Mouse (Mus musculus): ENCODE data around the gene Zc2hc1b. TPM values are rescaled to one million over a fixed set of nuclear protein-coding genes. Genes with fewer than 3 reads are reported as not detected.
"Not testable (repeated sequence)": the region's sequence is repeated elsewhere in the genome, so short reads cannot be mapped to it uniquely, and the experiment has no call there.

The Zc2hc1b gene
- polyA plus RNA-seq, 1 experiment from 2014 or later = not detected

GRCm38 (mm10) chr10:13200862-13201261, 23.0 kb upstream of the Zc2hc1b start:
- no peak for ATAC-seq (ENCODE audit: insufficient read depth)
- Histone ChIP-seq H3K4me3 (replicated peaks) (no peak overlapping the region), H3K27me3 (no peaks in the 10 kb centered on the region), H3K9ac (no peak overlapping the region), H3K4me2 (no peak overlapping the region), H3K36me3 (replicated peaks) (no peaks in the 10 kb centered on the region), H3K27ac (replicated peaks) (no peak overlapping the region), H3K4me1 (replicated peaks) (peaks cover 6% of the 10 kb centered on the region), H3K9me3 (replicated peaks) (no peaks in the 10 kb centered on the region)
- WGBS (ENCODE audit: insufficient replicate concordance) = 53% methylated on average over 3 of the region's 3 CpGs

GRCm38 (mm10) chr10:13199234-13199633, 21.4 kb upstream of the Zc2hc1b start:
- H3K4me3 ChIP-seq (replicated peaks) = no peak overlapping the region
- ATAC-seq (ENCODE audit: insufficient read depth) = no peak
- 30% methylated on average over 1 of the region's 1 CpGs for WGBS (ENCODE audit: insufficient replicate concordance)

GRCm38 (mm10) chr10:13196872-13197507, 19.2 kb upstream of the Zc2hc1b start:
- ATAC-seq (ENCODE audit: insufficient read depth) = no peak
- Histone ChIP-seq H3K4me2 (no peak overlapping the region), H3K4me3 (replicated peaks) (no peak overlapping the region), H3K9me3 (replicated peaks) (no peaks in the 10 kb centered on the region), H3K4me1 (replicated peaks) (peaks cover 16% of the 10 kb centered on the region), H3K27me3 (no peaks in the 10 kb centered on the region), H3K9ac (no peak overlapping the region), H3K27ac (replicated peaks) (no peak overlapping the region), H3K36me3 (replicated peaks) (no peaks in the 10 kb centered on the region)
- 62% methylated on average over 8 of the region's 8 CpGs for WGBS (ENCODE audit: insufficient replicate concordance)

More at GRCm38 (mm10) chr10:13199234-13199633, 21.4 kb upstream of the Zc2hc1b start:
- Histone ChIP-seq H3K4me1 (replicated peaks) (peaks cover 6% of the 10 kb centered on the region), H3K9ac (no peak overlapping the region), H3K27ac (replicated peaks) (no peak overlapping the region), H3K27me3 (no peaks in the 10 kb centered on the region), H3K4me2 (no peak overlapping the region), H3K9me3 (replicated peaks) (no peaks in the 10 kb centered on the region), H3K36me3 (replicated peaks) (no peaks in the 10 kb centered on the region)

GRCm38 (mm10) chr10:13193496-13193895, 15.7 kb upstream of the Zc2hc1b start:
- ATAC-seq (ENCODE audit: insufficient read depth); H3K27me3 ChIP-seq; H3K27ac ChIP-seq (replicated peaks); H3K9ac ChIP-seq; H3K9me3 ChIP-seq (replicated peaks): not testable (repeated sequence)
- 71% methylated on average over 7 of the region's 7 CpGs for WGBS (ENCODE audit: insufficient replicate concordance)
- Histone ChIP-seq H3K4me1 (replicated peaks) (peaks cover 11% of the 10 kb centered on the region), H3K36me3 (replicated peaks) (peaks cover 19% of the 10 kb centered on the region), H3K4me2 (peak overlapping the region; percentile 81), H3K4me3 (replicated peaks) (peak overlapping the region; percentile 84)

GRCm38 (mm10) chr10:13192731-13193351, 15.0 kb upstream of the Zc2hc1b start, which contains the start of gene Ltv1:
Gene Ltv1 (minus strand): TSS chr10:13193168.
- Histone ChIP-seq H3K4me3 (replicated peaks) (peak within 1 kb of the TSS; percentile 84), H3K9ac (peak within 1 kb of the TSS; percentile 66), H3K27me3 (no peaks in the 10 kb centered on the region), H3K36me3 (replicated peaks) (peaks cover 20% of the 10 kb centered on the region), H3K4me2 (peak within 1 kb of the TSS; percentile 81), H3K4me1 (replicated peaks) (peaks cover 11% of the 10 kb centered on the region), H3K27ac (replicated peaks) (peak within 1 kb of the TSS; percentile 86), H3K9me3 (replicated peaks) (no peaks in the 10 kb centered on the region)
- ATAC-seq (ENCODE audit: insufficient read depth) = peak; percentile 100
- WGBS (ENCODE audit: insufficient replicate concordance) = under 1% methylated on average over 43 of the region's 43 CpGs

- Histone ChIP-seq H3K4me3 (replicated peaks) (no peak overlapping the region), H3K9ac (no peak overlapping the region), H3K36me3 (replicated peaks) (peaks cover 48% of the 10 kb centered on the region), H3K9me3 (replicated peaks) (no peaks in the 10 kb centered on the region), H3K27ac (replicated peaks) (no peak overlapping the region), H3K4me1 (replicated peaks) (peaks cover 11% of the 10 kb centered on the region), H3K4me2 (no peak overlapping the region), H3K27me3 (no peaks in the 10 kb centered on the region)
- 75% methylated on average over 5 of the region's 5 CpGs for WGBS (ENCODE audit: insufficient replicate concordance)
- ATAC-seq (ENCODE audit: insufficient read depth) = no peak
Observed at GRCm38 (mm10) chr10:13189881-13190280, 12.1 kb upstream of the Zc2hc1b start.

GRCm38 (mm10) chr10:13186754-13187153, 8.9 kb upstream of the Zc2hc1b start:
- no peak overlapping the region for H3K9ac ChIP-seq
- H3K4me3 ChIP-seq (replicated peaks) = no peak overlapping the region
- H3K27ac ChIP-seq (replicated peaks) = no peak overlapping the region
- no peaks in the 10 kb centered on the region for H3K9me3 ChIP-seq (replicated peaks)
- H3K4me2 ChIP-seq = no peak overlapping the region
- no peaks in the 10 kb centered on the region for H3K27me3 ChIP-seq
- WGBS (ENCODE audit: insufficient replicate concordance) = 76% methylated on average over 3 of the region's 3 CpGs
- H3K4me1 ChIP-seq (replicated peaks) = no peaks in the 10 kb centered on the region
- no peak for ATAC-seq (ENCODE audit: insufficient read depth)
- H3K36me3 ChIP-seq (replicated peaks) = peaks cover 70% of the 10 kb centered on the region

GRCm38 (mm10) chr10:13184170-13184766, 6.4 kb upstream of the Zc2hc1b start:
- Histone ChIP-seq H3K4me2 (no peak overlapping the region), H3K4me3 (replicated peaks) (no peak overlapping the region), H3K27me3 (no peaks in the 10 kb centered on the region), H3K9ac (no peak overlapping the region), H3K27ac (replicated peaks) (no peak overlapping the region), H3K9me3 (replicated peaks) (no peaks in the 10 kb centered on the region), H3K36me3 (replicated peaks) (peaks cover 76% of the 10 kb centered on the region), H3K4me1 (replicated peaks) (no peaks in the 10 kb centered on the region)
- no peak for ATAC-seq (ENCODE audit: insufficient read depth)
- 45% methylated on average over 4 of the region's 4 CpGs for WGBS (ENCODE audit: insufficient replicate concordance)

GRCm38 (mm10) chr10:13180211-13180610, 2.4 kb upstream of the Zc2hc1b start:
- Histone ChIP-seq H3K4me1 (replicated peaks) (no peaks in the 10 kb centered on the region), H3K27ac (replicated peaks) (no peak overlapping the region), H3K4me3 (replicated peaks) (no peak overlapping the region), H3K4me2 (no peak overlapping the region), H3K36me3 (replicated peaks) (peaks cover 73% of the 10 kb centered on the region), H3K9ac (no peak overlapping the region), H3K9me3 (replicated peaks) (no peaks in the 10 kb centered on the region), H3K27me3 (no peaks in the 10 kb centered on the region)
- no peak for ATAC-seq (ENCODE audit: insufficient read depth)
- 80% methylated on average over 7 of the region's 7 CpGs for WGBS (ENCODE audit: insufficient replicate concordance)

- Histone ChIP-seq H3K9ac (no peak overlapping the region), H3K27me3 (no peaks in the 10 kb centered on the region), H3K4me3 (replicated peaks) (no peak overlapping the region), H3K36me3 (replicated peaks) (peaks cover 39% of the 10 kb centered on the region), H3K4me1 (replicated peaks) (no peaks in the 10 kb centered on the region), H3K9me3 (replicated peaks) (no peaks in the 10 kb centered on the region), H3K27ac (replicated peaks) (no peak overlapping the region), H3K4me2 (no peak overlapping the region)
- WGBS (ENCODE audit: insufficient replicate concordance) = 74% methylated on average over 7 of the region's 7 CpGs
- no peak for ATAC-seq (ENCODE audit: insufficient read depth)
Observed at GRCm38 (mm10) chr10:13175866-13176265, 2.0 kb downstream of the Zc2hc1b start.

GRCm38 (mm10) chr10:13172798-13173221, 5.0 kb downstream of the Zc2hc1b start:
- no peak overlapping the region for H3K27ac ChIP-seq (replicated peaks)
- no peaks in the 10 kb centered on the region for H3K9me3 ChIP-seq (replicated peaks)
- no peaks in the 10 kb centered on the region for H3K27me3 ChIP-seq
- H3K9ac ChIP-seq = no peak overlapping the region
- no peak overlapping the region for H3K4me2 ChIP-seq
- H3K36me3 ChIP-seq (replicated peaks) = peaks cover 12% of the 10 kb centered on the region
- H3K4me1 ChIP-seq (replicated peaks) = no peaks in the 10 kb centered on the region
- no peak overlapping the region for H3K4me3 ChIP-seq (replicated peaks)
- ATAC-seq (ENCODE audit: insufficient read depth) = no peak
- 35% methylated on average over 10 of the region's 10 CpGs for WGBS (ENCODE audit: insufficient replicate concordance)
